Mouse (Mus musculus) intestine, embryonic 16.5 days (tissue): Measurements from ENCODE around the gene Atp1a3. TPM values are rescaled to one million over a fixed set of nuclear protein-coding genes. Genes with fewer than 3 reads are reported as not detected.

Source experiments
- ATAC-seq: fragments of 200-750 bp; cut with Nextera tagmentation; 2 replicates; pipeline ENCODE4 v1.8.0; 2017; ENCODE audit warnings: moderate TSS enrichment, moderate library complexity
- H3K27ac ChIP-seq: fragments of 300-500 bp; sonication (generic); 2 replicates; pipeline ENCODE4 v1.5.1; 2014; ENCODE audit warnings: mild to moderate bottlenecking, low read length
- H3K27me3 ChIP-seq: fragments of 300-500 bp; sonication (generic); replicated peaks from 2 replicates; pipeline ENCODE4 v1.6.1; 2014; ENCODE audit warnings: low read length, control low read depth, mixed read lengths; ENCODE audit not compliant: control insufficient read depth, insufficient read depth
- H3K36me3 ChIP-seq: fragments of 300-500 bp; sonication (generic); 2 replicates; pipeline ENCODE4 v1.6.1; 2014; ENCODE audit warnings: low read length, control low read depth; ENCODE audit not compliant: control insufficient read depth, insufficient read depth
- H3K4me1 ChIP-seq: fragments of 300-500 bp; sonication (generic); 2 replicates; pipeline ENCODE4 v1.6.1; 2014; ENCODE audit warnings: low read length, control low read depth, mixed read lengths; ENCODE audit not compliant: control insufficient read depth, insufficient read depth
- H3K4me2 ChIP-seq: fragments of 300-500 bp; sonication (generic); 2 replicates; pipeline ENCODE4 v1.6.1; 2014; ENCODE audit warnings: low read depth, low read length, control low read depth
- H3K4me3 ChIP-seq: fragments of 300-500 bp; sonication (generic); 2 replicates; pipeline ENCODE4 v1.5.1; 2014; ENCODE audit warnings: mild to moderate bottlenecking, low read length
- H3K9ac ChIP-seq: fragments of 300-500 bp; sonication (generic); 2 replicates; pipeline ENCODE4 v1.6.1; 2014; ENCODE audit warnings: low read depth, low read length
- H3K9me3 ChIP-seq: fragments of 300-500 bp; sonication (generic); 2 replicates; pipeline ENCODE4 v1.6.1; 2016; ENCODE audit warnings: low read length, control low read depth; ENCODE audit not compliant: control insufficient read depth
- WGBS: fragments of 180-500 bp; shearing (Covaris S2); extraction: QIAGEN DNeasy Blood & Tissue Kit; methylation state at CpG from one replicate; pipeline ENCODE4 v1.1.7; 2014; 5-methylcytosine and 5-hydroxymethylcytosine counted together
- polyA plus RNA-seq: library from polyadenylated mRNA; unstranded; fragments of >200 nt; fragmentation: Nextera tagmentation; extraction: Ambion mirVana; gene quantifications from 2 replicates; pipeline ENCODE4 v1.2.1, GENCODE M21; 2015

Atp1a3 gene
- polyA plus RNA-seq, 1 experiment from 2014 or later: 3.9 TPM

- Histone ChIP-seq H3K27ac (no peak overlapping the region), H3K36me3 (no peaks in the 10 kb centered on the region), H3K9ac (no peak overlapping the region), H3K4me1 (no peaks in the 10 kb centered on the region), H3K27me3 (no peaks in the 10 kb centered on the region), H3K9me3 (no peaks in the 10 kb centered on the region), H3K4me3 (no peak overlapping the region), H3K4me2 (no peak overlapping the region)
- ATAC-seq: no peak
- 45% methylated on average over 5 of the region's 5 CpGs for WGBS
Measured at GRCm38 (mm10) chr7:25030032-25030753, 24.4 kb upstream of the Atp1a3 start.

- ATAC-seq: no peak
- Histone ChIP-seq H3K9me3 (no peaks in the 10 kb centered on the region), H3K9ac (no peak overlapping the region), H3K4me3 (no peak overlapping the region), H3K4me2 (no peak overlapping the region), H3K36me3 (peaks cover 3% of the 10 kb centered on the region; the same call in 1 of the 2 replicates), H3K27me3 (no peaks in the 10 kb centered on the region), H3K27ac (no peak overlapping the region), H3K4me1 (no peaks in the 10 kb centered on the region)
- WGBS: 74% methylated on average over 7 of the region's 7 CpGs
Measured at GRCm38 (mm10) chr7:25026452-25026851, 20.7 kb upstream of the Atp1a3 start.

- Histone ChIP-seq H3K4me2 (no peak overlapping the region), H3K27me3 (no peaks in the 10 kb centered on the region), H3K4me1 (no peaks in the 10 kb centered on the region), H3K27ac (no peak overlapping the region), H3K9ac (0 out of 2 replicates have a peak overlapping the region, but pooled peaks have one; percentile 6), H3K36me3 (peaks cover 3% of the 10 kb centered on the region; the same call in 1 of the 2 replicates), H3K9me3 (no peaks in the 10 kb centered on the region), H3K4me3 (no peak overlapping the region)
- ATAC-seq: no peak
- WGBS: 60% methylated on average over 10 of the region's 10 CpGs
Measured at GRCm38 (mm10) chr7:25025855-25026439, 20.2 kb upstream of the Atp1a3 start.

- no peak for ATAC-seq
- no peak overlapping the region for H3K4me2 ChIP-seq
- H3K36me3 ChIP-seq: no peaks in the 10 kb centered on the region
- H3K4me3 ChIP-seq: no peak overlapping the region
- no peak overlapping the region for H3K27ac ChIP-seq
- H3K9ac ChIP-seq: no peak overlapping the region
- H3K9me3 ChIP-seq: no peaks in the 10 kb centered on the region
- WGBS: 70% methylated on average over 7 of the region's 7 CpGs
- peaks cover 51% of the 10 kb centered on the region for H3K27me3 ChIP-seq
- no peaks in the 10 kb centered on the region for H3K4me1 ChIP-seq
Measured at GRCm38 (mm10) chr7:25011592-25011991, 5.8 kb upstream of the Atp1a3 start.

- H3K9ac ChIP-seq: no peak overlapping the region
- H3K27ac ChIP-seq: no peak overlapping the region
- peak overlapping the region; percentile 41 for H3K4me3 ChIP-seq
- H3K36me3 ChIP-seq: no peaks in the 10 kb centered on the region
- no peaks in the 10 kb centered on the region for H3K9me3 ChIP-seq
- H3K4me1 ChIP-seq: peaks cover 6% of the 10 kb centered on the region; the same call in 1 of the 2 replicates
- 5% methylated on average over 95 of the region's 97 CpGs for WGBS
- peak; percentile 30 for ATAC-seq
- H3K27me3 ChIP-seq: peaks cover 64% of the 10 kb centered on the region
- peak overlapping the region; percentile 79 for H3K4me2 ChIP-seq
Measured at GRCm38 (mm10) chr7:25010090-25010913, 4.5 kb upstream of the Atp1a3 start.

GRCm38 (mm10) chr7:25009099-25009700, 3.4 kb upstream of the Atp1a3 start:
- H3K4me1 ChIP-seq: peaks cover 9% of the 10 kb centered on the region; the same call in 1 of the 2 replicates
- WGBS: 15% methylated on average over 20 of the region's 20 CpGs
- H3K4me2 ChIP-seq: no peak overlapping the region
- H3K36me3 ChIP-seq: no peaks in the 10 kb centered on the region
- ATAC-seq: no peak
- H3K27me3 ChIP-seq: peaks cover 74% of the 10 kb centered on the region
- no peak overlapping the region for H3K4me3 ChIP-seq
- H3K9ac ChIP-seq: no peak overlapping the region
- H3K9me3 ChIP-seq: no peaks in the 10 kb centered on the region
- H3K27ac ChIP-seq: no peak overlapping the region

GRCm38 (mm10) chr7:25008635-25009034, 2.9 kb upstream of the Atp1a3 start:
- Histone ChIP-seq H3K27me3 (peaks cover 74% of the 10 kb centered on the region), H3K9ac (no peak overlapping the region), H3K27ac (no peak overlapping the region), H3K4me3 (no peak overlapping the region), H3K9me3 (no peaks in the 10 kb centered on the region), H3K36me3 (no peaks in the 10 kb centered on the region), H3K4me1 (peaks cover 9% of the 10 kb centered on the region; the same call in 1 of the 2 replicates), H3K4me2 (no peak overlapping the region)
- ATAC-seq: no peak
- 2% methylated on average over 17 of the region's 17 CpGs for WGBS

- peaks cover 74% of the 10 kb centered on the region for H3K27me3 ChIP-seq
- WGBS: 25% methylated on average over 8 of the region's 8 CpGs
- peaks cover 12% of the 10 kb centered on the region; the same call in 1 of the 2 replicates for H3K4me1 ChIP-seq
- no peak overlapping the region for H3K9ac ChIP-seq
- no peak overlapping the region for H3K27ac ChIP-seq
- ATAC-seq: no peak
- H3K36me3 ChIP-seq: no peaks in the 10 kb centered on the region
- no peak overlapping the region for H3K4me2 ChIP-seq
- no peak overlapping the region for H3K4me3 ChIP-seq
- no peaks in the 10 kb centered on the region for H3K9me3 ChIP-seq
Measured at GRCm38 (mm10) chr7:25007609-25008374, 2.0 kb upstream of the Atp1a3 start.
